Mouse (Mus musculus) embryonic fibroblast, embryonic 13.5 days (primary cell): ENCODE measurements around the gene Chrm2.

Source experiments
- CTCF ChIP-seq: IDR thresholded peaks from 2 replicates; pipeline ENCODE4 v1.5.1; 2011; ENCODE audit warnings: mild to moderate bottlenecking, control low read depth, low read length, moderate library complexity, borderline replicate concordance; ENCODE audit not compliant: insufficient read depth
- POLR2A ChIP-seq: IDR thresholded peaks from 2 replicates; pipeline ENCODE4 v1.6.1; 2011; ENCODE audit warnings: low read depth, mild to moderate bottlenecking, control low read depth, low read length, moderate library complexity

- no peak for TF ChIP-seq POLR2A
- TF ChIP-seq CTCF, result no peak
Measured at GRCm38 (mm10) chr6:36451480-36451879, 63.6 kb downstream of the Chrm2 start.
